Mouse (Mus musculus): ENCODE results near the gene Use1. TPM values are rescaled to one million over a fixed set of nuclear protein-coding genes. Genes with fewer than 3 reads are reported as not detected.
A peak's percentile ranks its signal among the peaks of the same experiment; 100 is the strongest.
"Not testable (repeated sequence)": the region's sequence is repeated elsewhere in the genome, so short reads cannot be mapped to it uniquely, and the experiment has no call there.

The Use1 gene
- total RNA-seq (2017) = 160 and 172 TPM in 2 replicates

DNA sequence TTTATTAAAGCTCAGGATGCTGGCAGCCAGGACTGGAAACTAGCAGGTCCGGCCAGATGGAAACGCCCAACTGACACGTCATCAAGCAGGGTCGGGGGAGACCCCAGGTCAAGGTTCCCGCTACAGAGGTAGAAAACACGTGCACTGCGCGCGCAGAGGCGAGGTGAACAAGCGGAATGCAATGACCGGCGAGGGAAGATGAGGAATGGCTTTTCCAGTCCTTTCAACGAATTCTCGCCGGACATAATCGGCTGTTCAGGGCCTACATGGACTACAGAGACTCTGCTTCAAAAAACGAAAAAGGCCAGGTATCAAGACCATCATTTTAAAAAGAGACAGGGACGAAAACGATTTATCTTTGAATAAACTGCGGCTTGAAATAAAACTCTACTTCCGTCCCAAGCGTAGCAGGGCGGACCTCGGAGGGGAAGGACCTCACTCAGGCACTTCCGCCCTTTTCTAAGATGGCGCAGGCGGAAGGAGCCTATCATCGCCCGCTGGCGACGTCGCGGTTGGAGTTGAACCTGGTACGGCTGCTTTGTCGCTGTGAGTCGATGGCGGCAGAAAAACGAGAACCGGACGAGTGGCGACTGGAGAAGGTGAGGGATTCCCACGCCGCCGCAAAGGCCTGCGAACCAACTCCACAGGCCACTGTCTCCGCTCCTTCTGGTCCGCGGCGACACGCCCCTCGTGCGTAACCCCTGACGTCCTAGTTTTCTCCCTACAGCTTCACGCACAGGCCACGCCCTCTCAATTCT, at the start of gene Use1:
Gene Use1, plus strand, starts transcription at position 78 of the 758 bp plus-strand sequence.
- ATAC-seq (ENCODE audit: extremely low read depth, insufficient number of reproducible peaks, low FRiP score, poor library complexity, severe bottlenecking) = peak; percentile 74

DNA sequence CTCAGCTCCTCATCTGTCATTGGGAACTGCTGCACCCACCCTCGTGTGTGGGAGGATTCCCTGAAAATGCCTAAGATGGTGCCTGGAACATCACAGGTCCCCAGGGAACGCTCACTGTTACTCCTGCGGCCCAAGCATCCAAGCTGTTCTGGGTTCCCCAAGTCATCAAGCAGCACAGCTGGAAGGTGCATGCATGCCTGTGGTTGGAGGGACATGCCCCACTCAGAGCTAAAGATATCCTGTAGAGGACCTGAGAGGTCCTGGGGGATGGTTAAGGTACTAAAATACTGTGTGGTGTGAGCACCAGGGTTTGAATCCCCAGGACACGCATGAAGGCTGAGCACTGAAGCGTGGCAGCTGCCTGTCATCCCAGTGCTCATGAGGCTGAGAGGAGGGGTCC, 48.0 kb upstream of the Use1 start:
- ATAC-seq (ENCODE audit: extremely low read depth, insufficient number of reproducible peaks, low FRiP score, poor library complexity, severe bottlenecking) = not testable (repeated sequence)

- not testable (repeated sequence) for ATAC-seq (ENCODE audit: extremely low read depth, insufficient number of reproducible peaks, low FRiP score, poor library complexity, severe bottlenecking)
These were observed 46.9 kb upstream of the Use1 start for GRCm38 (mm10) chr8:71319760-71320159.

DNA sequence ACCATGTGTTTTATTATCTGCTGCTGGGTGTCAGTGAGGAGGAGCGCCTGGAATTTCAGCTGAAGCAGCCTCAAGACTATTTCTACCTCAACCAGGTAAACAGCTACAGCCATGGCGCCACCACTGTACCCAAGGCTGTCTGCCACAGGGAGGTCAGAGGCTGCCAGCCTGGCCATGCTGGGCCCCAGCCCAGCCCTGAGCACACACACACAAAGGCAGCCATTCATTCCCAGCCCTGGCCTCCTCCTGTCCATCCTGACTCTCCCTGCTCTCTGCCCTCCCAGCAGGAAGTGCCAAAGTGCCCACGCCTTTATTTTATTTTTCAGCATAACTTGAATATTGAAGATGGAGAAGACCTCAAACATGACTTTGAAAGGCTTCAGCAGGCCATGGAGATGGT, 43.7 kb upstream of the Use1 start:
- ATAC-seq (ENCODE audit: extremely low read depth, insufficient number of reproducible peaks, low FRiP score, poor library complexity, severe bottlenecking) = no peak

- ATAC-seq (ENCODE audit: extremely low read depth, insufficient number of reproducible peaks, low FRiP score, poor library complexity, severe bottlenecking) = peak; percentile 76
These were observed 41.8 kb upstream of the Use1 start for GRCm38 (mm10) chr8:71324848-71325247.

DNA sequence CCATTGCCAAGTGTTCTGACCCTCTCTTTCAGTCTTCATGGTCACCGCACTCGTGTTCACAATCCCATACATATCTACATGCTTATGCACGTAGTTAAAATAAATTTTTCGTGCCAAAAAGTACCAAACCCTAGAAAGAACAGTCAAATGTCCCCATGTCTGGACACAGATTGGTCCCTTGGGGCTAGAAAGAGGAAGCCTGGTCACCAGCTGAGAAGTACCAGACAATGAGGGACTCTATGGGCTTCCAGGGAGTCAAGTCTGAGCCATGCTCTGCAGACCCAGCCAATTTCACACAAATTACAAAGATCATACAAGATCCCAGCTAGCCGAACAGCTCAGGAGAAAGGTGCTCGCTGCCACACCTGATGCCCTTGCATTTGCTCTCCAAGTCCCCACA, 28.8 kb upstream of the Use1 start:
- not testable (repeated sequence) for ATAC-seq (ENCODE audit: extremely low read depth, insufficient number of reproducible peaks, low FRiP score, poor library complexity, severe bottlenecking)

- ATAC-seq (ENCODE audit: extremely low read depth, insufficient number of reproducible peaks, low FRiP score, poor library complexity, severe bottlenecking) = no peak
These were observed 26.0 kb upstream of the Use1 start for GRCm38 (mm10) chr8:71340625-71341024.

- ATAC-seq (ENCODE audit: extremely low read depth, insufficient number of reproducible peaks, low FRiP score, poor library complexity, severe bottlenecking) = no peak
These were observed 20.1 kb upstream of the Use1 start for GRCm38 (mm10) chr8:71346581-71346980.

DNA sequence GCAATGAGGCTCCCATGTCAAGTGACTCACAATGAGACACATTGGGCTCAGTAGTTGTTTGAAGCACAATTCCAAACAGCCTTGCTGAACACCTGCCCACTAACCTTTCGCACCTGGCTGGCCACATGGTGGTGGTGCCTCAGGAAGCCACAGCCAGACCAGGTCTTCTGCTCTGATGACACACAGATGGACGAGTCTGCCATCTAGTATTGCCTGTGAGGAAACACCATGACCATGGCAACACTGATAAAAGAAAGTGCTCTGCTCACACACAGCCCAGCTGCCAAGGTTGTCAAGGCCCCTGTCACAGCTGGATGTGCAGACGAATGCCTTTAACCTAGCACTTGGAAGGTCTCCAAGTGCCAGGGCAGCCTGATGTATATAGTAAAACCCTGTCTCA, 15.5 kb upstream of the Use1 start:
- no peak for ATAC-seq (ENCODE audit: extremely low read depth, insufficient number of reproducible peaks, low FRiP score, poor library complexity, severe bottlenecking)

DNA sequence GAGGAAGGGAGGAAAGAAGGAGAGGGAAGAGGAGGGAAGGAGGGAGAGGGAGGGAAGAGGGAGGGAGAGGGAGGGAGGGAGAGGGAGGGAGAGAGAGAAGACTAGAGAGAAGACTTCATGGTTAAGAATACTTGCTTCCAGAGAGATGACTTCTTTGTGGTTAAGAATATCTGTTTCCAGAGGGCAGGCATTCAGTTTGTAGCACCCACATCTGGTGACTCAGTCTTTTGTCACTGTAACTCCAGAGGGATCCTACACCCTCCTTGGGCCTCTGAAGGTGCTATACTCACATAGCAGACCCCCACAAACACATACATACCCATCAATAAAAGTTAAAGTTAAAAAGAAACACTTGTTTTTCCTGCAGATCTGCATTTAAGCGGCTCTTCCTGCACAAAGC, 15.1 kb upstream of the Use1 start:
- no peak for ATAC-seq (ENCODE audit: extremely low read depth, insufficient number of reproducible peaks, low FRiP score, poor library complexity, severe bottlenecking)

- ATAC-seq (ENCODE audit: extremely low read depth, insufficient number of reproducible peaks, low FRiP score, poor library complexity, severe bottlenecking) = no peak
These were observed 8.6 kb upstream of the Use1 start for GRCm38 (mm10) chr8:71358026-71358425.

GRCm38 (mm10) chr8:71367529-71368176, 1.0 kb downstream of the Use1 start:
- ATAC-seq (ENCODE audit: extremely low read depth, insufficient number of reproducible peaks, low FRiP score, poor library complexity, severe bottlenecking) = no peak

DNA sequence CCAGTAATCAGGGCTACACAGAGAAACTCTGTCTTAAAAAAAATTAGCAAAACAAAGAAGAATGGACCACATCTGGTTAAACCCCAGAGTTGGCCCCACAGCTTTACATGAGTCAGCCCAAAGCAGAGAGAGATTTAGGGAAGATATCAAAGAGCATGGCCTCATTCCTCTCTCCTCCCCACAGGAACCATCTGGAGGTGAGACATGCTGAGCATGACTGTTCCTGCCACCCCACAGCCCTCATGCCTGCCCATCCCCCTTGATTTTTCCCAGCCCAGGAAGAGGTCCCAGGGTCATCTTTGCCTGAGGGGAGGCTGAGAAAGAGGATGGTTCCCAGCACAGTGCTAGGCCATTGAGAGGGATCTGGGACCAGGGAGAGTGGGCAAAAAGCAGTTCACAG, 1.7 kb downstream of the Use1 start:
- no peak for ATAC-seq (ENCODE audit: extremely low read depth, insufficient number of reproducible peaks, low FRiP score, poor library complexity, severe bottlenecking)

DNA sequence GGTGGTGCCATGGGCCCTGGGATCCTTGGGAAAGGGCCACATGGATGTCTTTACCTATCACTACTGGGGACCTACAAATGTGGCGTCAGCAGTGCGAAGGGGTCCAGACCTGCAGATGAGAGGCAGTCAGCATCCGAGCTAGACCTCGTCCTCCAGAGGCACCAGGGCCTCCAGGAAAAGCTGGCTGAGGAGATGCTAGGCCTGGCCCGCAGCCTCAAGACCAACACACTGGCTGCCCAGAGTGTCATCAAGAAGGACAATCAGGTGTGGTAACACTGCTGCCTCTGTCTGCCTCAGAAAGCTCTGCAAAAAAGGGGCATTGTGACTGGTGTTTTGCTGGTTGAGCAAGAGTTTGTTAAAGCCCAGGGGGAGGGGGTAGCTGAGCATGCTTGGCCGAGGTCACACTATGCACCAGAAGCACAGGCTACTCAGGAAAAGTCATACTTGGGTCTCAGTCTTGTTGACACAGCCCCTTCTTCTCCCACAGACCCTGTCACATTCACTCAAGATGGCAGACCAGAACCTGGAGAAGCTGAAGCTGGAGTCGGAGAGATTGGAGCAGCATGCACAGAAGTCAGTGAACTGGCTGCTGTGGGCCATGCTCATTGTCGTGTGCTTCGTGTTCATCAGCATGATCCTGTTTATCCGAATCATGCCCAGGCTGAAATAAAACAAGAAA, 2.5 kb downstream of the Use1 start:
- no peak for ATAC-seq (ENCODE audit: extremely low read depth, insufficient number of reproducible peaks, low FRiP score, poor library complexity, severe bottlenecking)

DNA sequence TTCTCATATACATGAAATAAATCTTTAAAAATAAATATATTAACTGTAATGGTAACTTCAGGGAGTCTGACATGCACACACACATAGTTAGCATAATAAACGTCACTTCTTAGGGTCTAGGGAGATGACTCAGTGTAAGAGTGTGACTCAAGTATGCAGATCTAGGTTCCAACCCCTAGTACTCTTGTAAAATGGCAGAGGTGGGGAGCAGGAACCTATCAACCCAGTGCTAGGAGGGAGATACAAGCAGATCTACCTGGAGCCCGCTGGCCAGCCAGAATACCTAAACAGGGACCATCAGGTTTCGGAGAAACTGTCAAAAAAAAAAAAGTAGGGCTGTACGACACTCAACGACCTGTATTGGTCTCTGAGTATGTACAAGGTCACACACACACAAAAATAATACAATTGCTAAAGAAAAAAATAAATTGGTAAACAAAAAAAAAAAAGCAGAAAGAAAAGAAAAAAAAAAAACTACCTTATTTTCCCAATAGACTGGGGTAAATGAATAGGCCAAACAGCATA, 4.1 kb downstream of the Use1 start:
- ATAC-seq (ENCODE audit: extremely low read depth, insufficient number of reproducible peaks, low FRiP score, poor library complexity, severe bottlenecking) = no peak

DNA sequence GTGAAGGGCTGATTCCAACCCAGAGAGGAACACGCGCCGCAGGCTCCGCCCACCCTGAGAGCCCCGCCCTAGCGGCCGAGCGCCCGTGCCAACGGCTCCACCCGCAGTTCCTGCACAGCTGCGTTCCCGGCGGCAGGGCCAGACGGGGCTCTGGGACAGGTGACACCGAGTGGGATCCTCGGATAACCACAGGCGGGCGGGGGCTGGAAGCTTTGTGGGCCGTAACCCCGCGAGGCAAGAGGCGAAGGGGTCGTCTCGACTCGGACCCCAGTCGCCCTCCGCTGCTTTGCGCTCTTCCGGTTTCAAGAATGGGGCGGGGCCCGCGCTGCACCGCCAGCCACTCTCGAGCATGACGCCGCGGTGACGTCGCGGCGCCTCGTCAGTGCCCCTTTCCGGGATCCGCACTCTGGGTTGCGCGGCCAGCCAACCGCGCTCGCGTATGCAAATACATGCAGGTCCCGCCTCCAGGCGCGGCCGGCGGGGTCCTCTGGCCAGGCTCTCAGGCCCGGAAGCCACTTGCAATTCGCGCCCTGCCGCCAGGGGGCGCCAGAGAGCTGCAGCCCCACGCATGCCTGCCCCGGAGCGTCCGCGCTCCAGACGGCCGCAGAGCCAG, 4.7 kb downstream of the Use1 start, which contains the start of gene Ocel1:
Gene Ocel1, plus strand, starts transcription at position 63 of the 613 bp plus-strand sequence.
- ATAC-seq (ENCODE audit: extremely low read depth, insufficient number of reproducible peaks, low FRiP score, poor library complexity, severe bottlenecking) = peak; percentile 72

GRCm38 (mm10) chr8:71372427-71372826, 5.8 kb downstream of the Use1 start:
- ATAC-seq (ENCODE audit: extremely low read depth, insufficient number of reproducible peaks, low FRiP score, poor library complexity, severe bottlenecking) = no peak

DNA sequence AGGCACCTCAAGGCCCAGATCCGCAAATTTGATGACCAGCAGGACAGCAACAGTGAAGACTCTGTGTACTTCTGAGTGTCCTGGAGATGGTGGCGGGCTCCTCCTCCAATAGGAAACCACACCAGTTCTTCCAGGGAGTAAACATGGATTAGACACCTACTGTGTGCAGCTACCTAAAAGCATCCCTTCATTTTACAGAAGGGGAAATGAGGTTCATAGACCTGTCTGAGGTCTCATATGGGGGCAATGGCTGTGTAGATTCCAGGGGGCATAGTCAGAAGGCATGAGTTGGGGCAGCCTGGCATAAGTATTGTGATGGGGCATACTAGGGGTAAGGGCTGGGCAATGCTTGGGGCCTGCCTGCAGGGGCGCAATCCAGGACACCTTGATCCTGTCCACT, 6.4 kb downstream of the Use1 start:
- no peak for ATAC-seq (ENCODE audit: extremely low read depth, insufficient number of reproducible peaks, low FRiP score, poor library complexity, severe bottlenecking)

DNA sequence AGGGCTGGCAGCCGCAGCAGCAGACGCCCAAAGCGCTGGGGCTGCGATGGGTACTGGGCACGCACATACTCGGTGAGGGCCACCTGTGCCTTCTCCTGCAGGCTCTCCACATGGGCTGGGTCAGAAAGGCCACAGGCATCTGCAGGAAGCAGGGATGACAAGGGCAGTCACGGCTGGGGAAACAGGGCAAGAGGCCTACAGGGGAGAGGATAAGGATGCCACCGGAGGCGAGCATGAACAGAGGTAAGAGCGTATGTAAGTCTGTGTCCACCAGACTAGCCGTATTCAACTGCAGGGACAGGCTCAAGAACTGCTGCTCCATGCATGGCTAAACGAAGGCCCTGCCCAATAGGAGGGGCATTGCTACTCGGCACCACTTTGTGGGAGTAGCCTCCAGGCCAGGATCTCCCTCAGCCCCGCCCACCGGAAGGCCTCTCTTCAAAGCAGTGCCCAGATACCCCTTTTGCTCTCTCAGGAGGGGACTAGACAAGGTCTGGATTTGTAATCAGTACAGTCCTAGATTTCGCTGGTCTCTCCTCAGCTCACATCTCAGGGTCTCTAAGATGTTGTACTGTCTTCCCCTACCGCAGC, 8.1 kb downstream of the Use1 start:
- no peak for ATAC-seq (ENCODE audit: extremely low read depth, insufficient number of reproducible peaks, low FRiP score, poor library complexity, severe bottlenecking)

All from neutrophil, adult 5-6 weeks (primary cell).